Mouse (Mus musculus) layer of hippocampus, postnatal 36 days (tissue): ENCODE data around the gene Ptpa. TPM values are rescaled to one million over a fixed set of nuclear protein-coding genes. Genes with fewer than 3 reads are reported as not detected.
"Not testable (repeated sequence)": the region's sequence is repeated elsewhere in the genome, so short reads cannot be mapped to it uniquely, and the experiment has no call there.

Experiments used
- DNase-seq, 2 experiments: peaks; one replicate each; pipeline ENCODE4 v3.0.0; 2022
- total RNA-seq, 2 experiments: library from RNA; stranded (reverse); gene quantifications; 2 replicates each; pipeline ENCODE4 v1.2.3; 2021

The Ptpa gene
- total RNA-seq, 2 experiments from 2014 or later = 166 to 168 TPM

DNA sequence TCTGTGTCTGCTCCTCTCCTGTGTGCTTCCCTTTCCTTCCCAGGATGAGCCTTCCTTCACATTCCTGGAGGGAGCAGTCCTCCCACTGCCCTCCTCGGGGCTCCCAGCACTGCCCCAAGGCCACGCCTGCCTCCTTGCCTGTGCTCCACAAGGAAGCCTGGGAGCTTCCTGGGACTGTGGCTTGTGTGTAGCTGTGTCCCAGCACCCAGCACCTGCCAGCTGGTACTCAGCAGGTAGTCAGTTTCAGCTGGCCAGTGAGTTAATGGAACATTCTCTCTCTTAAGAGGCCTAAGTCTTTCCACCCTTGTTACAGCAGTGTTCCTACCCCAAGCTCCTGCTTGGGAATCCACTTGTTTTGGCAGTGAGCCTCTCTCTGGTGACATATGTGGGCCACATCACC, 13.0 kb upstream of the Ptpa start:
- DNase-seq = no peak

DNA sequence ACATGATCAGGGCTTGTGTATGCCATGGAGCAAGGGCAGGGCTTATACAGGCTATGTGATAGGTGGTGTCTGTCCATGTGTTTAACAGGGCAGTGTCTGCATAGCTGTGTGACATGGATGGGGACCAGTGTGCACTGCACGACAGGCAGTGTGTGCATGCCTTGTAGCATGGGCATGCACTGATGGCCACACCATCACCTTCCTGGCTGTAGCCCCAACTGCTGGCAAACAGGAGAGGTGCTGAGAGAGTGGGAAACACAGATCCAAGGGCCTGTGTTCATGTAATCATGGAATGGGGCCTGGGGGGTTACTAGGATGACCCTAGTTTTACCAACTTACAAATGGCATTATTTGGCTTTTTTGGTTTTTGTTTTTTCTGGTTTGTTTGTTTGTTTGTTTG, 12.0 kb upstream of the Ptpa start:
- DNase-seq = no peak

DNA sequence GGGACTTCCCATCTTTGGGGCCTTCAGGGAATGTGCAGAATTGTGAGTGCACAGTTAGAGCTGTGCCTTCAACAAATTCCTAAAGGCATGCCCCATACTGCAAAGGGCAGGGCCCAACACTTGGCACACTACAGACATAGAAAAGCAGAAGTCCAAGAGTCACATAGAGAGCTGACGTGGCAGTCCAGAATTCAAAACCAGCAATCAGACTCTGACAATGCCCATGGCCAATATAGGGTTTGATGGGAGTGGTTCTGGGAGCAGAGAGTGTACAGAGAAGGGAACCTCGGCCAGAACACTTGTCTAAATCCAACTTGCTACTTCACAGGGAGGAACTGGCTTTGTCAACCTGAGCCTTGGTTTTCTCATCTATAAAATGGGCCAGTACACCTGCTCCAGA, 8.6 kb upstream of the Ptpa start:
- DNase-seq = no peak

GRCm38 (mm10) chr2:30407778-30408177, 8.1 kb upstream of the Ptpa start:
- DNase-seq = no peak

- no peak for DNase-seq
Observed at GRCm38 (mm10) chr2:30408452-30409100, 7.3 kb upstream of the Ptpa start.

DNA sequence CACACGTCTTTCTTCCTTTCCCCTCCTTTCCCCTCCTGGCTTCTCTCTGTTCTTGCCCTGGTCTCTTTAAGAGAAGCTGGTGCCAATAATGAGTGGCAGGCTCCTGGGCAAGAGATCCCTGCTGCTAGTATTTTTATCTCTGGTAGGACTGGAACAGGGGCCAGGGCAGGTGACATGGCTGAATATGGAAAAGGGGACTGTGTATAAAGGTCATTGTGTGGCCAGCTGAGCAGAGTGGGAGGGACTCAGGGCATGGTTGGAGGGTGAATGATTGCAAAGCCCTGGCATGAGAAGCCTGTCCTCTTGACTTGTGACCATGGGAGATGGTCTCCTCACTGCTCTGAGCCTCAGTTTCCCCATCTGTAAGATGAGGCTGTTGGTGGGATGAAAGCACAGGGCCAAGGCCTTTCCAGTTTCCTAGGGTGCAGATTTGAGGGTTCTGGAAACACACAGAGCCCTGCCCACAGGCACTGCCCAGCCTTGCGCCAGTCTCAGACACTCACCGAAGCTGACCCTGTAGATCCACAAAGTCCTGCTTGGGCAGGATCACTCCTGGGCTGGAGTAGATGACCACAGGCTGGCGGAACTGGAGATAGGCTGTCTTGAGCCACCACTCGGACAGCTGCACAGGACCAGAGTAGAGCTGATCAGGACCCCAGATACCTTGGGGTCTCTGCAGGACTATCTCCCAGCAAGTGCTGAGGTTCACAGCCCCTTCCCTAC, 6.2 kb upstream of the Ptpa start:
- no peak for DNase-seq

DNA sequence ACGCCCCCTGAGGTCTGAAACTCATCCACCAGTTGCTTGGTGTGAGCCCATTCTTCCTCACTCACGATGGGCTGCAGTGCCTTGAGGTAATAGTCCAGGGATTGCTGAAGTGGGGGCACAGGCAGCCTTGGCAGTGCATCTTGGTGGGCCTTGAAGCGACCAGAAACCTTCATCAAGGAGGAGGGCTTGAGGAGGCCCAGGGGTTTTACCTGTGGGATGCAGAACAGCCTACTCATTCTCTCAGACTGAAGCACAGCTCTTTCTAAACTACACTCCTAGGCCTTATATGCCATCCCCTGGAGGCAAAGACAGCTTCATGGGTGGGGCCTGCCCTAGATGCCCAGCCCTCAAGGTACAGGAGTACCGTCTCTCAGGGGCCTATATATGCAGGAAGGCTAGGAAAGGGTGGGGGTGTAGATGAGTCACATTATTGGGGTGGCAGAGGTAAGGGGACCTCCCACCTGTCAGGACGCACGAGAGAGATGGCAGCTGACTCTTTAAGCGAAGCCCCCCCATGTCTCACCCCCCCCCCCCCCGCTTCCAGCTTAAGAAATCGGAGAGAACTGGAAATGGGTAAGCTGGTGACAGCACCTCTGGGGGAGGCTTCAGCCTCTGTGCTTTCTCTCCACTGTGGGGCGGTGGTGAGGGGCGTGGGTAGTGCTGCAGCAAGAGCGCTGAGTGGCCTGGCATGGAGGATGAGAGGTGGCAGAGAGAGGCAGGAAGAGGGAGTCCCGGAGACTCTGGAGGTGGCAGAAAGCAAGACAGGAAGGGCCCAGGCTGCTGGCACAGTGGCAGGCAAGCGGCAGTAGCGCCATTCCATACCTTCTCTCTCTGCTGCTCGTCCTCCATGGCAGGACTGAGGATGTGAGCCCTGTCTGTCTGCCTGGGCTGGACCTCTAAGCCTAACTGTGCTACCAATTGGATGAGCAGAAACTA, 2.5 kb upstream of the Ptpa start:
- peak; percentile 36 to 43 for DNase-seq

- no peak for DNase-seq
Observed at GRCm38 (mm10) chr2:30414101-30414500, 1.7 kb upstream of the Ptpa start.

DNA sequence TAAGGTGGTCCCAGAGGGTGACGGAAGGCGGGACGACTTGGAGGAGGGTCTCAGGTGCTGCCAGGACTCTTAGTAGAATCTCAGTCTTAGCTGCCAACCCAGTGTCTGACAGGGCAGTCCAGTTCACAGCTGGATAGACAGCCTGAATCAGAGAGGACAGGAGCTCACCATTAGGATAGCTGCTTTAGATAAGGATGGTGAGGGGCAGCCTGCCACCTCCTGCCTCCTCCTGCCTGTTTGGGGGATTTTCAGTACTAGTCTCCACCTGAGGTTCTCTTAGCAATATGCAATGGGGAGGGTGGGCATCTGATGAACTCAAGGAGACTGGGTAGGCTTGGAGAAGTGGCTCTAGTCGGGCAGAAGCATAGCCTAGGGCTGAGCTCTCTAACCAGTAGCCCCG, 1.2 kb upstream of the Ptpa start:
- no peak for DNase-seq

GRCm38 (mm10) chr2:30415157-30415935, 493 bp upstream of the Ptpa start, which contains the start of gene Crat:
TSS of gene Crat (minus strand) at chr2:30415813.
- DNase-seq = peak; percentile 89 to 93

- DNase-seq = no peak
Observed at GRCm38 (mm10) chr2:30416649-30416965, 768 bp downstream of the Ptpa start.

- not testable (repeated sequence) for DNase-seq
Observed at GRCm38 (mm10) chr2:30417154-30417553, 1.3 kb downstream of the Ptpa start.

- no peak for DNase-seq
Observed at GRCm38 (mm10) chr2:30417595-30418165, 1.8 kb downstream of the Ptpa start.

DNA sequence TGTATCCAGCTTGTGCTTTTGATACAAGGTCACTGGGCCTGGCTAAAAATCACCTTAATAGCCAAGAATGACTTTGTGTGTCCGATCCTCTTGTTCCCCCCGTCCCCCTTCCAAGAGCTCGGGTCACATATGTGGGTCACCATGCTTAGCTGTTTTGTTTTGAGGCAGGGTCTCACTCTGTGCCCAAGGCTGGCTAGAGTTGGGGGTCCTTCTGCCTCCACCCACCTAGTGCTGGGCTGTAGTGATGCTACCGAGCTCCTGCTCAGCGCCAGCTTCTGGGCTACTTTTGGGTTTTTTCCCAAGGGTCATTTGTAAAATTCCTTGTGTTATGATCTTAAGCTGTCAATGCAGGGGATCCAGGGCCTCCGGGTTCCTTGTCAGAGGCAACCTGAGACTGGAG, 2.4 kb downstream of the Ptpa start:
- DNase-seq = no peak

DNA sequence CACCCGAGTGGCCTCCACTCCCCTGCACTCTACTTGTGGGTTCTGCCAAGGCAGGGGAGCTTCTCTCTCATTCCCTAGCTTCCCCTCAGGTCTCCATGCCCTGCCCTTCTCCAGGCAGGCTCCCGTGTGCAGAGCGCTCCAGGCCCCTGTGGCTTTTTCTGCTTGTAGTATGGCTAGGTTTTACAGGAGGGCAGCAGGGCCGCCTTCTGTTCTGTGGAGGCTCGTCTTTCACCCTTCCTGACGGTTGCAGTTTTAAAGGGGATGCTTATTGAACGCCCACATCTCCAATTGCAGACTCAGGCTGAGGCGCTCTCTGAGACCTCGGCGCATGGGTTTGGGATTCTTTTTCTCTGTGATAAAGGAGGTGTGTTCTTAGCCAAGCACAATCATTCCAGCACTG, 3.3 kb downstream of the Ptpa start:
- DNase-seq = no peak

- no peak for DNase-seq
Observed at GRCm38 (mm10) chr2:30421432-30421831, 5.6 kb downstream of the Ptpa start.

DNA sequence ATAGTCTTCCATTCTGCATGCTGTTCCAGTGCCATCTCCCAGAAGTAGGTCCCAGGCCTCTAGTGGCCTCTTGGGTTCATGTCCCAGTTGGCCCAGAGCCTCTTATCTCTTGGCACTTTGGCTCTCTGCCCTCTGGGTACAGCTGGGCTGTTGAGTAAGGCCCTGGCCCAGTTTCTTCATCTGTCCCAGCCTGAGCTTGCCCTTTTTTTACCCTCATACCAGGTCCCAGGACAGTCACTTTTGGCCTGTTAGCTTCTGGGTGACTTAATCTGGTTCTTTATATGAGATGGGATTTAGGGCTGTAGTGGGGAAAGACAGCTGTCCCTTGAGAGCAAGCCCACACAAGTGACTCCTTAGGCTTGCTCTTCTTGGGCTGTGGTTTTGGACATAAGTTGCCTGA, 13.3 kb downstream of the Ptpa start:
- DNase-seq = no peak

DNA sequence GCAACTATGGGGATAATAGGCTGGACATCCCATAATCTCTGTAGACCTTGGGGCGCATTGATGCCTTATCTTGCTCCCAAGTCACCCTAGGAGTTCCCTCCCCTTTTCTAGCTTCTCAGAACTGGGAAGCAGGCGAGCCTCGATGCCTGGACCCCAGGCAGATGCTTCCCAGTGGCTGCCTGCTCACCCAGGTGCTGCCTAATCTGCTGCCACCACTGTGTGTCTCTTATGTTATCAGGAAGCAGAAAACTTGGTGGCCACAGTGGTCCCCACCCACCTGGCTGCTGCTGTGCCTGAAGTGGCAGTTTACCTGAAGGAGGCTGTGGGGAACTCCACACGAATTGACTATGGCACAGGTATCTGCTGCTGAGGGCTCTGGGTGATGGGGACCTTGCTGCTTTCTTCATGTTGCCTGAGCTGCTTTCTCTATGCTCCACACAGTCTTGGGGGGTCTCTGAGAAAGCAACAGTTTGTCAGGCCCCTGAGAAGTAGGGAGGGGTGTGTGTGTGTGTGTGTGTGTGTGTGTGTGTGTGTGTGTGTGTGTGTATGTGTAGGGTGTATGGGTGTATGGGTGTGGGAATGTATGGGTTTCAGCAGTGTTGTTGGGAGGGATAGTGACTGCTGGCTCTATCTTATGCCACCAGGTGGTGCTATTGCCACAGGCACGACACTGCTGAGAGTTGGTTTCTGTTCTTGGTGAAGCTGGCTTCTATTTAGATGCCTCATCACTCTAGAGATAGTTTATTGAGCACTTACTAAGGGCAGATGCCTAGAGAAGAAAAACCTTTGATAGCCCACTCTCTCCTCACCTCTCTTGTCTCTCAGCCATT, 19.7 kb downstream of the Ptpa start:
- DNase-seq = peak; percentile 57 to 73

- no peak for DNase-seq
Observed at GRCm38 (mm10) chr2:30436156-30436545, 20.3 kb downstream of the Ptpa start.

DNA sequence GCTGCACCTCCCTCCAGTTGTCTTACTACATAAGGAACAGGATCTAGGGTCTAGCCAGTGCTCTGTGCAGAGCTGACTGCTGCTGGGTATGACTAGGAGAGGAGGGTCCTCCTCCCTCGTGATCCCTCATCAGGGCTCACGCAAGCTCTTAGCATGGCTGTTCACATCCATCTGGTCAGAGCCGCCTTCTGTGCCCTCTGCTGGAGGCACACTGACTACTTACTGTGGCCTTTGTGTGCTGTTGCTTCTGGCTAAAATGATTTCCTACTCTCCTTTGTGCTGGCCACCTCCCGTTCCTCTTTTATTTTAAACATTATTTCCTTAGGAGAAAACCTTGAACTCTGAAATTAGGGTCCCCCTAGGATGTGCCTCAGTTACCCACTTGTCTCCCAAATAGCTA, 21.0 kb downstream of the Ptpa start:
- DNase-seq = no peak

GRCm38 (mm10) chr2:30437791-30438190, 22.0 kb downstream of the Ptpa start:
- no peak for DNase-seq
